Mouse (Mus musculus) embryo, embryonic 11.5 days (tissue): ENCODE data around the gene 1700031F05Rik.
"Not testable (repeated sequence)": the region's sequence is repeated elsewhere in the genome, so short reads cannot be mapped to it uniquely, and the experiment has no call there.

Source experiments
- DNase-seq: peaks from one replicate; pipeline ENCODE4 v3.0.0-alpha.2; 2012; ENCODE audit warnings: low read depth, low spot score

1700031F05Rik gene

GRCm38 (mm10) chrX:102867871-102868270 is at the start of gene 1700031F05Rik:
TSS of gene 1700031F05Rik (minus strand) at chrX:102867971.
- no peak for DNase-seq

- not testable (repeated sequence) for DNase-seq
Observed at GRCm38 (mm10) chrX:102914823-102915222, 47.1 kb upstream of the 1700031F05Rik start.

- DNase-seq, result not testable (repeated sequence)
Observed at GRCm38 (mm10) chrX:102908587-102908986, 40.8 kb upstream of the 1700031F05Rik start, which contains the start of the genes Dmrtc1a and 1700011M02Rik. TSS of gene Dmrtc1a (minus strand) at chrX:102908687. TSS of gene 1700011M02Rik (plus strand) at chrX:102908905.

- not testable (repeated sequence) for DNase-seq
Observed at GRCm38 (mm10) chrX:102854516-102854915, 13.3 kb downstream of the 1700031F05Rik start, which contains the start of gene Dmrtc1c2. TSS of gene Dmrtc1c2 (minus strand) at chrX:102854616.

GRCm38 (mm10) chrX:102812311-102812710 is 55.5 kb downstream of the 1700031F05Rik start:
- no peak for DNase-seq
